Comparison of ENCODE assay signal across 21 mouse cellular contexts in genomic region chr9:56784576-56784975, GRCm38 (mm10). TPM values are rescaled to one million over a fixed set of nuclear protein-coding genes. Genes with fewer than 3 reads are reported as not detected.
"Had no signal": no experiment of that assay in that cellular context is flagged by ENCODE, and none has a peak within 500 bp of the region (broad histone marks: within the 10 kb centered on the region; RNA-seq: fewer than 3 reads in every experiment).

No protein-coding gene starts in this region.

- H3K27ac ChIP-seq: kidney, postnatal 0 days; limb, embryonic 12.5 days; limb, embryonic 15.5 days; liver, embryonic 14.5 days; macrophage; stomach, postnatal 0 days had no signal

- H3K36me3 ChIP-seq: limb, embryonic 12.5 days; limb, embryonic 15.5 days had no signal

- H3K4me1 ChIP-seq: limb, embryonic 12.5 days; limb, embryonic 15.5 days had no signal

- H3K9ac ChIP-seq: limb, embryonic 12.5 days; limb, embryonic 15.5 days; liver, embryonic 14.5 days; liver, postnatal 0 days; lung, embryonic 14.5 days had no signal

- H3K4me2 ChIP-seq: limb, embryonic 12.5 days; limb, embryonic 15.5 days; liver, embryonic 11.5 days; lung, embryonic 14.5 days had no signal

- ATAC-seq: intestine, postnatal 0 days; liver, postnatal 0 days; lung, postnatal 0 days had no signal

- DNase-seq: kidney, adult 2 months; kidney, postnatal 25 days; left cerebral cortex, postnatal 4 days; liver, postnatal 0 days; lung, embryonic 14.5 days; right cerebral cortex, adult 18-20 months; right cerebral cortex, postnatal 14 days; right cerebral cortex, postnatal 4 days; thymus, adult 2 months; thymus, postnatal 14 days; thymus, postnatal 4 days had no signal

- H3K27me3 ChIP-seq: limb, embryonic 15.5 days had no signal

- H3K9me3 ChIP-seq: limb, embryonic 12.5 days; limb, embryonic 15.5 days had no signal

- H3K4me3 ChIP-seq: limb, embryonic 12.5 days; limb, embryonic 15.5 days had no signal

RNA-seq across cellular contexts. Expression of gene Lingo1, which starts 11.7 kb away (rescaled TPM):
- total RNA-seq: megakaryocyte, adult 5-6 weeks had no signal
- polyA plus RNA-seq: macrophage had no signal
